Mouse (Mus musculus): ENCODE data around the gene Mad1l1. TPM values are rescaled to one million over a fixed set of nuclear protein-coding genes. Genes with fewer than 3 reads are reported as not detected.

Mad1l1 gene
- total RNA-seq, 2 experiments from 2014 or later, result 20.4 to 24.9 TPM

GRCm38 (mm10) chr5:140183387-140183786 lies 138.0 kb downstream of the Mad1l1 start:
- DNase-seq (ENCODE audit: low spot score in 2 of 2), result no peak

GRCm38 (mm10) chr5:140182351-140182750 lies 139.0 kb downstream of the Mad1l1 start:
- no peak for DNase-seq (ENCODE audit: low spot score in 2 of 2)

GRCm38 (mm10) chr5:140180016-140180415 lies 141.3 kb downstream of the Mad1l1 start:
- DNase-seq (ENCODE audit: low spot score in 2 of 2), result no peak

- no peak for DNase-seq (ENCODE audit: low spot score in 2 of 2)
These were observed 143.2 kb downstream of the Mad1l1 start for GRCm38 (mm10) chr5:140178058-140178690.

- DNase-seq (ENCODE audit: low spot score in 2 of 2), result no peak
These were observed 143.8 kb downstream of the Mad1l1 start for GRCm38 (mm10) chr5:140177582-140177981.

- no peak for DNase-seq (ENCODE audit: low spot score in 2 of 2)
These were observed 145.0 kb downstream of the Mad1l1 start for GRCm38 (mm10) chr5:140176370-140176769.

- no peak for DNase-seq (ENCODE audit: low spot score in 2 of 2)
These were observed 146.4 kb downstream of the Mad1l1 start for GRCm38 (mm10) chr5:140174814-140175490.

GRCm38 (mm10) chr5:140174066-140174465 lies 147.3 kb downstream of the Mad1l1 start:
- DNase-seq (ENCODE audit: low spot score in 2 of 2), result no peak

- DNase-seq (ENCODE audit: low spot score in 2 of 2), result no peak
These were observed 148.2 kb downstream of the Mad1l1 start for GRCm38 (mm10) chr5:140173181-140173580.

- no peak for DNase-seq (ENCODE audit: low spot score in 2 of 2)
These were observed 149.6 kb downstream of the Mad1l1 start for GRCm38 (mm10) chr5:140171710-140172109.

- no peak for DNase-seq (ENCODE audit: low spot score in 2 of 2)
These were observed 153.8 kb downstream of the Mad1l1 start for GRCm38 (mm10) chr5:140167531-140167930.

- DNase-seq (ENCODE audit: low spot score in 2 of 2), result no peak
These were observed 154.3 kb downstream of the Mad1l1 start for GRCm38 (mm10) chr5:140167080-140167479.

GRCm38 (mm10) chr5:140163947-140164346 lies 157.4 kb downstream of the Mad1l1 start:
- DNase-seq (ENCODE audit: low spot score in 2 of 2), result no peak

GRCm38 (mm10) chr5:140162071-140162845 lies 159.1 kb downstream of the Mad1l1 start:
- no peak for DNase-seq (ENCODE audit: low spot score in 2 of 2)

GRCm38 (mm10) chr5:140159007-140159406 lies 162.3 kb downstream of the Mad1l1 start:
- DNase-seq (ENCODE audit: low spot score in 2 of 2), result no peak

- no peak for DNase-seq (ENCODE audit: low spot score in 2 of 2)
These were observed 163.3 kb downstream of the Mad1l1 start for GRCm38 (mm10) chr5:140157886-140158627.

- DNase-seq (ENCODE audit: low spot score in 2 of 2), result no peak
These were observed 167.2 kb downstream of the Mad1l1 start for GRCm38 (mm10) chr5:140154166-140154565.

- no peak for DNase-seq (ENCODE audit: low spot score in 2 of 2)
These were observed 169.5 kb downstream of the Mad1l1 start for GRCm38 (mm10) chr5:140151871-140152270.

GRCm38 (mm10) chr5:140151180-140151579 lies 170.2 kb downstream of the Mad1l1 start:
- no peak for DNase-seq (ENCODE audit: low spot score in 2 of 2)

- no peak for DNase-seq (ENCODE audit: low spot score in 2 of 2)
These were observed 170.7 kb downstream of the Mad1l1 start for GRCm38 (mm10) chr5:140150694-140151093.

GRCm38 (mm10) chr5:140150136-140150535 lies 171.2 kb downstream of the Mad1l1 start:
- no peak for DNase-seq (ENCODE audit: low spot score in 2 of 2)
